Mouse (Mus musculus) liver, embryonic 14.5 days (tissue): Measurements from ENCODE around the gene F13b. TPM values are rescaled to one million over a fixed set of nuclear protein-coding genes. Genes with fewer than 3 reads are reported as not detected.

Experiments
- ATAC-seq: fragments of 200-750 bp; cut with Nextera tagmentation; 2 replicates; pipeline ENCODE4 v1.8.0; 2017; ENCODE audit warnings: moderate number of reproducible peaks, mild to moderate bottlenecking, moderate library complexity; ENCODE audit not compliant: insufficient read depth
- DNase-seq, 3 experiments: peaks; one replicate each; pipeline ENCODE4 v3.0.0-alpha.2; 2012 to 2013; ENCODE audit warnings: low read depth in 3 of 3, low spot score in 3 of 3
- H3K27ac ChIP-seq: fragments of 300-500 bp; sonication (generic); 2 replicates; pipeline ENCODE4 v1.5.1; 2014; ENCODE audit warnings: moderate library complexity, mild to moderate bottlenecking, control low read depth, inconsistent platforms
- H3K27me3 ChIP-seq: fragments of 300-500 bp; sonication (generic); 2 replicates; pipeline ENCODE4 v1.6.1; 2014; ENCODE audit warnings: mild to moderate bottlenecking, low read length, moderate library complexity; ENCODE audit not compliant: control insufficient read depth, insufficient read depth
- H3K36me3 ChIP-seq: fragments of 300-500 bp; sonication (generic); replicated peaks from 2 replicates; pipeline ENCODE4 v1.6.1; 2014; ENCODE audit warnings: low read depth; ENCODE audit not compliant: control insufficient read depth, insufficient read depth
- H3K4me1 ChIP-seq, 2 experiments: fragments of 200-500 bp in 1 of 2; fragments of 300-500 bp in 1 of 2; sonication (generic) in 1 of 2; replicated peaks; 2 replicates each; pipeline ENCODE4 v1.6.1; 2012 to 2014; ENCODE audit warnings: antibody characterized with exemption in 1 of 2, inconsistent platforms in 1 of 2, low read length in 1 of 2; ENCODE audit not compliant: control insufficient read depth in 2 of 2, insufficient read depth in 2 of 2
- H3K4me2 ChIP-seq: fragments of 300-500 bp; sonication (generic); 2 replicates; pipeline ENCODE4 v1.6.1; 2014; ENCODE audit warnings: low read depth, mild to moderate bottlenecking, control low read depth, moderate library complexity
- H3K4me3 ChIP-seq, 2 experiments: fragments of 200-500 bp in 1 of 2; fragments of 300-500 bp in 1 of 2; sonication (generic) in 1 of 2; 2 replicates each; pipeline ENCODE4 v1.5.1; 2012 to 2014; ENCODE audit warnings: low read depth in 2 of 2, low read length in 2 of 2, mild to moderate bottlenecking in 2 of 2, control low read depth in 1 of 2, inconsistent platforms in 1 of 2, moderate library complexity in 1 of 2; ENCODE audit not compliant: insufficient read depth in 1 of 2
- H3K9ac ChIP-seq: fragments of 300-500 bp; sonication (generic); replicated peaks from 2 replicates; pipeline ENCODE4 v1.6.1; 2014; ENCODE audit warnings: mild to moderate bottlenecking, control low read depth, moderate library complexity
- H3K9me3 ChIP-seq: fragments of 300-500 bp; sonication (generic); 2 replicates; pipeline ENCODE4 v1.6.1; 2016; ENCODE audit warnings: low read length, mixed read lengths; ENCODE audit not compliant: control insufficient read depth
- CTCF ChIP-seq: IDR thresholded peaks from 2 replicates; pipeline ENCODE4 v1.5.1; 2016; ENCODE audit warnings: antibody characterized with exemption, low read depth, control low read depth
- EP300 ChIP-seq: IDR thresholded peaks from 2 replicates; pipeline ENCODE4 v1.6.1; 2016; ENCODE audit warnings: antibody characterized with exemption, low read depth
- WGBS: fragments of 180-500 bp; shearing (Covaris S2); extraction: QIAGEN DNeasy Blood & Tissue Kit; methylation state at CpG from one replicate; pipeline ENCODE4 v1.1.7; 2014; ENCODE audit not compliant: insufficient replicate concordance; 5-methylcytosine and 5-hydroxymethylcytosine counted together
- polyA plus RNA-seq, 2 experiments: library from polyadenylated mRNA; depleted of rRNA in 1 of 2; stranded (reverse) in 1 of 2; unstranded in 1 of 2; fragments of >200 nt; fragmentation: Nextera tagmentation in 1 of 2; extraction: Ambion mirVana in 1 of 2; gene quantifications; 2 replicates each; pipeline versions ENCODE4 v1.2.1 to v1.2.3; 2012 to 2014

Gene F13b
- polyA plus RNA-seq, 2 experiments = 16.1 to 16.7 TPM

GRCm38 (mm10) chr1:139560024-139560423 lies 58.5 kb downstream of the F13b start, which contains the start of gene Cfhr1:
Gene Cfhr1, minus strand, starts transcription at chr1:139560272.
- H3K27ac ChIP-seq = no peak within 1 kb of the TSS
- TF ChIP-seq EP300 (no peak), CTCF (no peak)
- no peaks in the 10 kb centered on the region for H3K4me1 ChIP-seq
- DNase-seq (peak in 1 of 3 experiments; percentile 2), ATAC-seq (no peak)
- no peak within 1 kb of the TSS for H3K4me2 ChIP-seq
- 37% methylated on average over 1 of the region's 1 CpGs for WGBS
- H3K27me3 ChIP-seq = no peaks in the 10 kb centered on the region
- no peak within 1 kb of the TSS for H3K4me3 ChIP-seq
- H3K9ac ChIP-seq = no peak within 1 kb of the TSS
- H3K9me3 ChIP-seq = no peaks in the 10 kb centered on the region
- no peaks in the 10 kb centered on the region for H3K36me3 ChIP-seq

Other genes with a start within 250 kb of the F13b start
- gene Crb1, start 124.6 kb upstream of the F13b start, polyA plus RNA-seq (2012; rRNA removed) = 0.01 TPM in 1 of 2 replicates, not detected in the other
- gene Crb1, start 124.6 kb upstream of the F13b start, polyA plus RNA-seq (2014; fragmentation: Nextera tagmentation; extraction: Ambion mirVana) = not detected in 2 replicates
- gene Zbtb41, start 79.4 kb upstream of the F13b start, polyA plus RNA-seq (2012; rRNA removed) = 1.1 and 1.6 TPM in 2 replicates
- 2.2 and 3.2 TPM in 2 replicates for gene Zbtb41, start 79.4 kb upstream of the F13b start, polyA plus RNA-seq (2014; fragmentation: Nextera tagmentation; extraction: Ambion mirVana)
- 4.4 and 6.6 TPM in 2 replicates for gene Aspm, start 46.9 kb upstream of the F13b start, polyA plus RNA-seq (2012; rRNA removed)
- 11.4 and 13.8 TPM in 2 replicates for gene Aspm, start 46.9 kb upstream of the F13b start, polyA plus RNA-seq (2014; fragmentation: Nextera tagmentation; extraction: Ambion mirVana)
- gene Cfhr1, start 58.6 kb downstream of the F13b start, polyA plus RNA-seq (2012; rRNA removed) = 1.3 and 1.8 TPM in 2 replicates
- 1.5 and 2.5 TPM in 2 replicates for gene Cfhr1, start 58.6 kb downstream of the F13b start, polyA plus RNA-seq (2014; fragmentation: Nextera tagmentation; extraction: Ambion mirVana)